Mouse (Mus musculus) megakaryocyte, embryonic 14.5 days (primary cell): Measurements from ENCODE around the gene Fam3c.

Experiments used
- FLI1 ChIP-seq: IDR thresholded peaks from 2 replicates; pipeline ENCODE4 v1.6.1; 2012; ENCODE audit warnings: low read length, inconsistent platforms, mixed read lengths
- GATA1 ChIP-seq: IDR thresholded peaks from 3 replicates; pipeline ENCODE4 v1.6.1; 2012; ENCODE audit warnings: mixed read lengths, low read length, inconsistent platforms, borderline replicate concordance

GRCm38 (mm10) chr6:22378462-22378861 is 22.4 kb upstream of the Fam3c start:
- TF ChIP-seq GATA1 (no peak), FLI1 (no peak)
